Mouse (Mus musculus) kidney, embryonic 16.5 days (tissue): Measurements from ENCODE around the gene Utp6. TPM values are rescaled to one million over a fixed set of nuclear protein-coding genes. Genes with fewer than 3 reads are reported as not detected.

Experiments used
- ATAC-seq: fragments of 200-750 bp; cut with Nextera tagmentation; 2 replicates; pipeline ENCODE4 v1.8.0; 2017; ENCODE audit warnings: moderate TSS enrichment; ENCODE audit not compliant: low FRiP score, low TSS enrichment
- H3K27ac ChIP-seq: fragments of 300-500 bp; sonication (generic); 2 replicates; pipeline ENCODE4 v1.5.1; 2014; ENCODE audit warnings: low read length
- H3K27me3 ChIP-seq: fragments of 300-500 bp; sonication (generic); 2 replicates; pipeline ENCODE4 v1.6.1; 2014; ENCODE audit warnings: low read length, control low read depth, mixed read lengths; ENCODE audit not compliant: insufficient read depth
- H3K36me3 ChIP-seq: fragments of 300-500 bp; sonication (generic); 2 replicates; pipeline ENCODE4 v1.6.1; 2014; ENCODE audit warnings: low read length, control low read depth, mixed read lengths; ENCODE audit not compliant: insufficient read depth
- H3K4me1 ChIP-seq: fragments of 300-500 bp; sonication (generic); 2 replicates; pipeline ENCODE4 v1.6.1; 2014; ENCODE audit warnings: low read length, control low read depth, mixed read lengths; ENCODE audit not compliant: insufficient read depth
- H3K4me2 ChIP-seq: fragments of 300-500 bp; sonication (generic); replicated peaks from 2 replicates; pipeline ENCODE4 v1.6.1; 2014; ENCODE audit warnings: low read depth, low read length
- H3K4me3 ChIP-seq: fragments of 300-500 bp; sonication (generic); 2 replicates; pipeline ENCODE4 v1.5.1; 2014; ENCODE audit warnings: mild to moderate bottlenecking, low read length
- H3K9ac ChIP-seq: fragments of 300-500 bp; sonication (generic); replicated peaks from 2 replicates; pipeline ENCODE4 v1.6.1; 2014; ENCODE audit warnings: low read length
- H3K9me3 ChIP-seq: fragments of 300-500 bp; sonication (generic); 2 replicates; pipeline ENCODE4 v1.6.1; 2016; ENCODE audit warnings: low read length, control low read depth
- WGBS: fragments of 180-500 bp; shearing (Covaris S2); extraction: QIAGEN DNeasy Blood & Tissue Kit; methylation state at CpG from one replicate; pipeline ENCODE4 v1.1.7; 2014; 5-methylcytosine and 5-hydroxymethylcytosine counted together
- polyA plus RNA-seq: library from polyadenylated mRNA; unstranded; fragments of >200 nt; fragmentation: Nextera tagmentation; extraction: Ambion mirVana; gene quantifications from 2 replicates; pipeline ENCODE4 v1.2.1, GENCODE M21; 2015

Gene Utp6
- polyA plus RNA-seq, 1 experiment from 2014 or later, result 48.7 TPM

GRCm38 (mm10) chr11:79886961-79887360 is 75.2 kb downstream of the Utp6 start:
- Histone ChIP-seq H3K4me2 (no peak overlapping the region), H3K9ac (no peak overlapping the region), H3K27ac (no peak overlapping the region), H3K27me3 (no peaks in the 10 kb centered on the region), H3K4me3 (no peak overlapping the region), H3K4me1 (peaks cover 2% of the 10 kb centered on the region; the same call in 1 of the 2 replicates), H3K36me3 (no peaks in the 10 kb centered on the region), H3K9me3 (no peaks in the 10 kb centered on the region)
- no peak for ATAC-seq
- WGBS, result 74% methylated on average over 1 of the region's 1 CpGs

GRCm38 (mm10) chr11:79886395-79886794 is 75.8 kb downstream of the Utp6 start:
- 100% methylated on average over 1 of the region's 1 CpGs for WGBS
- H3K36me3 ChIP-seq, result no peaks in the 10 kb centered on the region
- no peak for ATAC-seq

GRCm38 (mm10) chr11:79885713-79886393 is 76.3 kb downstream of the Utp6 start:
- peak; percentile 82 for ATAC-seq
- no peak overlapping the region for H3K27ac ChIP-seq
- 56% methylated on average over 13 of the region's 13 CpGs for WGBS

More at GRCm38 (mm10) chr11:79886395-79886794, 75.8 kb downstream of the Utp6 start:
- peaks cover 4% of the 10 kb centered on the region; the same call in 1 of the 2 replicates for H3K4me1 ChIP-seq
- no peak overlapping the region for H3K4me3 ChIP-seq
- H3K27me3 ChIP-seq, result no peaks in the 10 kb centered on the region
- H3K9ac ChIP-seq, result no peak overlapping the region
- no peak overlapping the region for H3K27ac ChIP-seq
- H3K4me2 ChIP-seq, result no peak overlapping the region
- no peaks in the 10 kb centered on the region for H3K9me3 ChIP-seq

GRCm38 (mm10) chr11:79884784-79885183 is 77.4 kb downstream of the Utp6 start:
- H3K4me1 ChIP-seq, result peaks cover 4% of the 10 kb centered on the region; the same call in 1 of the 2 replicates
- no peak overlapping the region for H3K27ac ChIP-seq
- 80% methylated on average over 6 of the region's 6 CpGs for WGBS
- H3K4me2 ChIP-seq, result no peak overlapping the region
- no peak overlapping the region for H3K9ac ChIP-seq
- no peaks in the 10 kb centered on the region for H3K9me3 ChIP-seq
- no peaks in the 10 kb centered on the region for H3K36me3 ChIP-seq
- no peak overlapping the region for H3K4me3 ChIP-seq
- H3K27me3 ChIP-seq, result no peaks in the 10 kb centered on the region
- no peak for ATAC-seq

More at GRCm38 (mm10) chr11:79885713-79886393, 76.3 kb downstream of the Utp6 start:
- Histone ChIP-seq H3K4me3 (no peak overlapping the region), H3K9ac (no peak overlapping the region), H3K9me3 (no peaks in the 10 kb centered on the region), H3K4me1 (peaks cover 4% of the 10 kb centered on the region; the same call in 1 of the 2 replicates), H3K36me3 (no peaks in the 10 kb centered on the region), H3K27me3 (no peaks in the 10 kb centered on the region), H3K4me2 (no peak overlapping the region)

Other genes with a start within 250 kb of the Utp6 start
- gene Suz12, start 30.7 kb upstream of the Utp6 start, polyA plus RNA-seq, result 13.7 and 17.9 TPM in 2 replicates
- 39.0 and 39.5 TPM in 2 replicates for gene Crlf3, start 118.6 kb upstream of the Utp6 start, polyA plus RNA-seq
- gene Atad5, start 127.0 kb upstream of the Utp6 start, polyA plus RNA-seq, result 8.3 and 10.5 TPM in 2 replicates
- 35.0 and 39.0 TPM in 2 replicates for gene Tefm, start 179.8 kb upstream of the Utp6 start, polyA plus RNA-seq
- 3.1 and 3.6 TPM in 2 replicates for gene Adap2, start 191.7 kb upstream of the Utp6 start, polyA plus RNA-seq
- gene Rnf135, start 221.5 kb upstream of the Utp6 start, polyA plus RNA-seq, result 12.9 and 14.0 TPM in 2 replicates
- gene Rhot1, start 246.6 kb upstream of the Utp6 start, polyA plus RNA-seq, result 57.6 and 60.4 TPM in 2 replicates